Mouse (Mus musculus) adrenal gland, adult 2 months (tissue): Measurements from ENCODE around the gene Rpl13a. TPM values are rescaled to one million over a fixed set of nuclear protein-coding genes. Genes with fewer than 3 reads are reported as not detected.
A peak's percentile ranks its signal among the peaks of the same experiment; 100 is the strongest.
"Not testable (repeated sequence)": the region's sequence is repeated elsewhere in the genome, so short reads cannot be mapped to it uniquely, and the experiment has no call there.

Experiments used
- DNase-seq: peaks from one replicate; pipeline ENCODE4 v3.0.0; 2021
- polyA plus RNA-seq: library from polyadenylated mRNA; depleted of rRNA; stranded (reverse); fragments of >200 nt; gene quantifications from 2 replicates; pipeline ENCODE4 v1.2.3, GENCODE M21; 2012
- total RNA-seq, 2 experiments: library from RNA; stranded (reverse); gene quantifications; 2 replicates each; pipeline ENCODE4 v1.2.3; 2021

Gene Rpl13a
- total and polyA plus RNA-seq, 3 experiments, result 476 to 1,750 (median 1,285) TPM

DNA sequence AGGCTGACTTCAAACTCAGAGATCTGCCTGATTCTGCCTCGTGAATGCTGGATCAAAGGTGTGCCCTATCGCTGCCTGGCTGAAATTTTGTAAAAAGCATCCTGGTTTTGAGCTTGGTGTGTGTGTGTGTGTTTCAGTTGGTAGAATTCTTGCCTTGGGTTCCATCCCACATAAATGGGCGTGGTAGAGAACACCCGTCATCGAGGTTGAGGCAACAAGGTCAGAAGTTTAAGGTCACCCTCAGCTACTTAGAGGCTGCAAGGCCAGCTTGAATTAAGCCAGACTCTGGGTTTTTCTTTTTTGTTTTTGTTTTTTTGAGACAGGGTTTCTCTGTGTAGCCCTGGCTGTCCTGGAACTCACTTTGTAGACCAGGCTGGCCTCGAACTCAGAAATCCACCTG, 10.2 kb downstream of the Rpl13a start:
- DNase-seq, result peak; percentile 66

DNA sequence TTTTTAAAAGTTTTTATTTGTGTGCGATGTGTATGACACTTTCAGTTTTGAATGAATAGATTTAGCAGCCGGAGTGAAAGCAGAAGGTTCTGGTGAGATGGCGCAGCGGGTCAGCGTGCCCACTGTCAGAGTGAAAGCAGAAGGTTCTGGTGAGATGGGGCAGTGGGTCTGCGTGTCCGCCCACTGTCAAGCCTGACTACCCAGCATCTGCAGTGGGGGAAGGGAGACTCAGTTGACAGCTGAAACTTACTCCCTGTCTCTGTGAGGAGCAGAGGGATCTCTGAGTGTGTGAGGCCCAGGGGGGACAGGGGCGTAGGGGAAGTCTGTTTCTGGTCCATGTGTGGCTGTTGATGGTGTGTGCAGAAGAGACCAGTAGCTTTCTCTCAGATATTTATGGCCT, 11.0 kb downstream of the Rpl13a start:
- no peak for DNase-seq

DNA sequence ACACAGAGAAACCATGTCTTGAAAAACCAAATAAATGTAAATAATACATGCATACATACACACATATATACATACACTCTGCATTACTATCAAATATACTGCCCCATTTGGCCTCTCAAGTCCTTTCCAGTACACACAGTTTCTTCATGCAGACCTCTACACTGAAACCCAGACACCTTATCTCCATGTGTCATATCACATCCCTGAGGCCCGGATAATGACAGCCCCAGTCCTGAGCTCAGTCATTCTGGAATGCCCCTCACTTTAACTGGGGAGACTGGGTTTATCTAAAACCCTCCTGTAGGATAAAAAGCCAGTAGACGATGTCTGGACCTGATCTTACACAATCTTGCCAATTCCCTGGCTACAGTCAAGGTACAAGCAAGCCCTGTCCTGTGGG, 15.1 kb downstream of the Rpl13a start:
- no peak for DNase-seq

DNA sequence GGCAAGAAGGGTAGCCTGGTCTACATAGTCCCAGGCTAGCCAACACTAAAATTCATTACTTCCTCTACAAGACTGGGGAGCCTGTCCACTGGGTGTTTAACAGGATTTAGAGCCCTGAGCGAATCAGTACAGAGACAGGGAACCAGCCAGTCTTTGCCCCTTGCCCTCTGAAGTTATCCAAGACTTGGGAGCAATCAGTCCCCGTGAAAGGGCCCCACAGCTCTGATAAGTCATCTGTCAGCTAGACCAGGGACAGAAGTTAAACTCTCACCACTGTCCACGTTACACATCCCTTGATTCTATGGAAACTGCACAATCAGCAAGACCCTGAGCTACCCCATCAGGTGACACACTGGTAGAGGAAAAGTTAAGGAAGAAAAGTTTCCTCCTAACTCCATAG, 16.0 kb downstream of the Rpl13a start:
- DNase-seq, result no peak

DNA sequence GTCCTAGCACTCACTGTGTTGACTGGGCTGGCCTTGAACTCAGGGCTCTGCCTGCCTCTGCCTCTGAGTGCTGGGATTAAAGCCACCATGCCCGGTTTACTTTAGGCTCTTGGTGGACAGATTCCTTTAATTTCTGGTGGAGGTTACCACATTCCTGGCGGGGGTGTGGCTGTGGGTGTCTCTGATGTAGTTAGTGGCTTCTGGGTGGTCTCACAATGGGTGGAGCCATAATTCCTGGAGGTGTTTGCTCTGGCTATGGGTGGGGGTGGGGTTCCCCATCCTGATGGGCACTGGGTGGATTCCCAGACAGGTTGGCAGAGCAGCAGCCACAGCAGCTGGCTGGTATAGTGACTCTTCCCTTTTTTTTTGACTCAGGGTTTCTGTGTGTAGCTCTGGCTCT, 16.6 kb downstream of the Rpl13a start:
- no peak for DNase-seq

DNA sequence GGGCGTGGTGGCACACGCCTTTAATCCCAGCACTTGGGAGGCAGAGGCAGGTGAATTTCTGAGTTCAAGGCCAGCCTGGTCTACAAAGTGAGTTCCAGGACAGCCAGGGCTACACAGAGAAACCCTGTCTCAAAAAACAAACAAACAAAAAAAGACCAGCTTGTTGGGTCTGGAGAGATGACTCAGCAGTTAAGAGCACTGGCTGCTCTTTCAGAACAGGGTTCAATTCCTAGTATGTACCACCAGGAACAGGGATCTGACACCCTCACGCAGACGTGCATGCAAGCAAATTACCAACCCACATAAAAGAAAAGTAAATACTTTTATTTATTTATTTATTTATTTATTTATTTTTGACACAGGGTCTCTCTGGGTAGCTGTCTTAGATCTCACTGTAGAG, 18.5 kb downstream of the Rpl13a start:
- not testable (repeated sequence) for DNase-seq

DNA sequence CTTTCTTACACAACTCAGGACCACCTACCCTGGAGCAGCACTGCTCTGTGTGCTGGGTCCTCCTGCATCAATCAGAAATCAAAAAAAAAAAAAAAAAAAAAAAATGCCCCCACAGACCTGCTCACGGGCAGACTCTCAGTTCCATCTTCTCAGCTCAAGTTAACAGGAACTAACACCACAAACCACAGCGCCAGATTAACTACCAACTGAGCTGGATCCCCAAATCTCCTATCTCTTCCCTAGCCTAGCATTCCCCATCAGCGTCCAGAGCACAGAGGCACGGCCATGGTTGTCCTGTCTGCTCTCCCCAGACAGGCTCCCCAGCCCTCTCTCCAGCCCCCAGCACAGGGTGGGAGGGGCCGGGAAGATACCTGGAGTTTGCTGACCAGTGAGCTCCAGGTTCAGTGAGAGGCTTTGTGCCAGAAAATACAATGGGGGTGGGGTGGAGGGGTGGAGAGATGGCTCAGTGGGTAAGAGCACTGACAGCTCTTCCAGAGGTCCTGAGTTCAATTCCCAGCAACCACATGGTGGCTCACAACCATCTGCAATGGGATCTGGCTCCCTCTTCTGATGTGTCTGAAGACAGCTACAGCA, 21.4 kb downstream of the Rpl13a start:
- no peak for DNase-seq

DNA sequence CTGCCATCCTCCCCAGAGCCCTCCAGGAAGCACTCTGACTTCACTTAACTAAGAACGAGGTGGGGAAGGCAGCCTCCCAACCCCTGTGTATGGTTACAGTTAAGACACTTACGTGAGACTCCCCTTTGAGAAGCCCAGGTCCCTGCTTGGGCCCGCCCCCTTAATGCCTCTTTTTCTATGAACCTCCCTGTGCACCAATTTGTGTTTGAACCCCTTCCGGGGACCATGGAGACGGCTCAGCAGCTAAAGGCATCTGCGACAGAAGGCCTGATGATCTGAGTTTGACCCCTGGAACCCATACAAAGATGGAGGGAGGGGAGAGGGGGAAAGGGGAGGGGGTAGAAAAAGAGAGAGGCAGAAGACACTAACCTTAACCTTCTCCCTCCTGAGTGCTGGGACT, 22.1 kb downstream of the Rpl13a start:
- no peak for DNase-seq

DNA sequence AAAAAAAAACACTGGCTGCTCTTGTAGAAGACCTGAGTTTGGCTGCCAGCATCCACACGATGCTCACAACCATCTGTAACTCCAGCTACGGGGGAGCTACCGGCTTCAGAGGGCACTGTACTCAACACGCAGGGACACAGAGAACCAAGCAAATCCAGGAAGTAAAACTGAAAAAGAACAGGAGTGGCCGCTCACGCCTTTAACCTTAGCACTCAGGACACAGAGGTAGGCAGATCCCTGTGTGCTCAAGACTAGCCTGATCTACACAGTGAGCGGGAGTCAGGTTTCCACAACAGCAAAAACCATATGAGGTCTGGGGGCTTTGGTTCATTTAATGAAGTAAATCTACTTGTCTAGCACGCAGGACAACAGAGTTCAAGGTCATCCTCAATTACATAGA, 23.1 kb downstream of the Rpl13a start:
- DNase-seq, result no peak

DNA sequence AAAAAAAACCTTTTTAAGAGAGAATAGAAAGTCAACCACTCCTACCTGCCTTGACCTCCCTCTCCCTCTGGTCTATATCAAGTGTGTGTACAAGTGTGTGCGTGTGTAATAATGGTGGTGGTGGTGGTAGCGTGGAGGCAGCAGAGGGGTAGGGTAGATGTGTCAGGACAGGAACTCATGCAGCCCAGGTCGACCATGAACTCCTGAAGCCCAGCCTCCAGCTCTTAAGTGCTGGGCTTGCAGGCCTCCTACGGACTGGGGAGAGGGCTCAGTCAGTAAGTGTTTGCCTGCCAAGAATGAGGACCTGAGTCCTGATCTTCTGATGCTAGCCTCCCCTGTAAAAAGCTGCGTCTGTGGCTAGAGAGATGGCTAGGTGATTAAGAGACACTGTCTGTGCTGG, 23.6 kb downstream of the Rpl13a start:
- no peak for DNase-seq

DNA sequence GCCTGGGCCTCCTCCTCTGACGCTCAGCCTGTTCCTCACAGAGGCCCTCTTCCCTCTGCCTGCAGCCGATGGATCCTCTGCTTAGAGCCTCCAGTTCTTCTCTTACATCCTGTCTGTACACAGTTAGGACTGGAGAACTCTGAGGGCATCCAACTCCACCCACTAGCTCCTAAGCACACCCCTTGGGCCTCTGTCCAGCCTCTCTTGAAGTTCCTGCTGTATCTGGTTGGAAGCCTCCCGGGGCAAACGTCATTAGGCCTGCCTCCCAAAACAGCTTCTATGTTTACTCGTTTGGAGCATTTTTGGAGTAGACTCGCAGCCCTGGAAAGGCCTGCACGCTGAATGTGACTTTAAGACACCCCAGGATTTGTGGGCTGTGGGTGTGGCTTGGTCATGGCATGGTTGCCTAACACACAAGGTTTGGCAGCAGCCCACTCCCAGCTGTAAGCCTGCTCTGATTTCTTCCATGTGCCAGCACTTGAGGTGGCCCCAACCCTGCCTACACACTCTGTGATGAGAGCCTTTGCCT, 24.8 kb downstream of the Rpl13a start, which contains the start of gene Fcgrt:
TSS of gene Fcgrt (minus strand) at position 200 of the 529 bp plus-strand sequence.
- DNase-seq, result peak; percentile 95

DNA sequence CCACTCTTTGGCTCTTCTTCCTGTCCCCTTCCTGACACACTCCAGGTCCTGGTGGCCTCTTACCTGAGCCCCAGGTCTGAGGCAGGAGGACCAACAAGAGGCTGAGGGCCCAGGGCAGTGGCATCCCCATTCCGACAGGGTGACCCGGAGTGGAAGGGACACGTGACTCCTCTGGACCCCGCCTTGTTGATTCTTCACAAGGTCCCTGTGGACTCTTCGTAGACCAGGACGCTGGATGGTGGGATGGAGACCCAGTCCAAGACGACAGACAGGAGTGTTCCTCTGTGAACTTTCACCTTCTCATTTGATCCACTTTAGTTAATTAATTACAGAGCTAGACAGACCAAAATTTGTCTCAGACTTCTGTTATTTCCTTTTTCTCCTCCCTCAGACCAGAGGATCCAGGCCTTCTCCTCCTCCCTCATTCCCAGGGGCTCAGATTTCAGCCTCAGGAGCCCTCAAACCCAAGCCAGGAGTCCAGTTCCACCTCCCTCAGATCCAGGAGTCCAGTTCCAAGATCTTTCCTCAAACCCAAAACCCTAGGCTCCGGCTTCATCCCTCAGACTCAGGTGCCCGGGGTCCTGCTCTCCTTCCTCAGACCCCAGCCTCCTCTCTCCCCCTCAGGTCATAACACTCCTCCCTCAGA, 25.5 kb downstream of the Rpl13a start:
- peak; percentile 44 for DNase-seq

DNA sequence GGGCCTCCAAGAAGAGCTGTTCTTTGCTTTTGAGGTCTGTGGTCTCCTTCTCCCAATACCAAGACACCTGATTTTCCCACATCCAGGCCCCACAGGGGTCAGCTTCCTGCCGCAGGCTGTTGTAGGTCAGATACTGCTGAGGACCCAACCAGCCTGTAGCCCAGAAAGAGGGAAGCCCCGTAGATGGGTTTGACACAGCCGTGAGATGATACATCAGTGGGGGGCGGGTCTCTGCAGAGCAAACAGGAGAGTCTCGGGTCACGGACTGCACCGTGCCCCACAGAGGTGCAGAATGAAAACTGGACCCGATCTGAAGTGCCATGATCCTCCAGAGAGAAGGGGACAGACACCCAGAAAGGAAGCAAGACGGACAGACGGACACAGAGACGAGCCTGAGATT, 26.1 kb downstream of the Rpl13a start:
- DNase-seq, result no peak

DNA sequence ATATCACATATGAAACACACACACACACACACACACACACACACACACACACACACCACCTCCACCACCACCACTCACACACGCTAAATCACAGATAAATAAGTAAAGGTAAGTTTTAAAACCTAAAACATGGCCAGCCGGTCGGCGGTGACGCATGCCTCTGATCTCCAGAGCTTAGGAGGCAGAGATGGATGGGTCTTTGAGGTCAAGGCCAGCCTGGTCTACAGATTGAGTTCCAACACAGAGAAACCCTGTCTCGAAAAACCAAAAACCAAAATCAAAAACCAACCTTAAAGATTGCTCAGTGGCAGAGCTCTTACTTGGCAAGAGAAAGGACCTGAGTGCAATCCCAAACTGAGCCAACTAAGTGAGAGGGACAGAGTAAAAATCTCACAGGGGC, 28.5 kb downstream of the Rpl13a start:
- peak; percentile 72 for DNase-seq

DNA sequence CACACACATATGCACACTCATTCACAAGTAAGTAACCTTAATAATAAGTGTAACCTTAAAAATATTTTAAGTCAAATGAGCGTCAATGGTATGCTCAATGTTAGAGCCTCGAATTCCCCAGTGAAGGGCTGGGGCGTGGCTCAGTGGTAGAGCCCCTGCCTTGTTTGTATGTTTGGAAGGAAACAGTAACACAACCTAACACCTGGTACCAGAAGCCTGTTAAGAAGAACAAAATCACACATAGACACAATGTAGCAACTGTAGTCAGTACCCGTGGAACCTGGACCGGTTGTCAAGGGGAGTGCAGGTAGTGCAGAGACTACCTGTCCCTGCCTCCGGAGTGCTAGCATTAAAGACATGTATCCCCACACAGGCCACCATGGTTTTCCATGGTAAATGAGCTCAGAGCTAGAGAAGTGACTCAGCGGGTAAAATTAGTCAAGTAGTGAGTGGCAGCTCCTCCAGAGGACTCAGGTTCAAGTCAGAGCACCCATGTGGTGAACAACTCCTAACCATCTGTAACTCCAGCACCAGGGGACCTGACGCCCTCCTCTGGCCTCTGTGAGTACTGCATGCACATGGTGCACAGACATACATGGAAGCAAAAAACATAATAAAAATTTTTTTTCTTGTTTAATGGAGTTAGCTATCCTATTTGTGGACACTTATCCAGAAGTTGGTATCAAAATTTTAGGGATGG, 29.9 kb downstream of the Rpl13a start:
- no peak for DNase-seq

DNA sequence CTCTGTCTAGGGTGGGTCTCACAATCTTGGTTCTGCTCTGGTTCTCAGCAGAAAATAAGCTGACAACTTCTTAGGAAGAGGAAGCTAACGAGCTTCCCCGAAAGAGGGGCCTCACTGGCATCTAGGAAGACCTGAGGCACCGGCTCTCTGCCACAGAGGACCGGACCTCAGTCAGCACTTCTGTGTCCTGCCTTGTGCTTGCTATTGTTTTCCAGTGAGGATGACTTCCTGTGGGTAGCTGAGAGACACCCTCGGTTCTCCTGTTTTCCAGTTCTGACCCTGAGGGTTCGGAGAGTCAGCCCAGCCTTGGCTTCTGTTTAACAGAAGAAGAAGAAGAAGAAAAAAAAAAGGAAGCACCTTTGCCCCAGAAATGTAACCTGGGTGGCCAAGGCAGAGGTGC, 31.1 kb downstream of the Rpl13a start:
- no peak for DNase-seq

DNA sequence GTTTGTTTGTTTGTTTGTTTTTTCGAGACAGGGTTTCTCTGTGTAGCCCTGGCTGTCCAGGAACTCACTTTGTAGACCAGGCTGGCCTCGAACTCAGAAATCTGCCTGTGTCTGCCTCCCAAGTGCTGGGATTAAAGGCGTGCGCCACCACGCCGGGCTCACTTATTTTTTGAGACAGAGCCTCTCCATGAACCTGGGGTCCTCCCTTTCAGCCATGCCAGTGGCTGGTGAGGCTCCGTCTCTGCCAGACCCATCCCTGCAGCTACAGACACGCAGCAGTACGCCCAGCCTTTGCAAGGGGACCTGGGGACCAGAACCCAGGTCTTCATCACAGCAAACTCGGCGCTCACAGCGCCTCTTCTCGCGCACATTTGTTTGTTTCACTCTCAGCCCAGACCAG, 32.6 kb downstream of the Rpl13a start:
- not testable (repeated sequence) for DNase-seq

DNA sequence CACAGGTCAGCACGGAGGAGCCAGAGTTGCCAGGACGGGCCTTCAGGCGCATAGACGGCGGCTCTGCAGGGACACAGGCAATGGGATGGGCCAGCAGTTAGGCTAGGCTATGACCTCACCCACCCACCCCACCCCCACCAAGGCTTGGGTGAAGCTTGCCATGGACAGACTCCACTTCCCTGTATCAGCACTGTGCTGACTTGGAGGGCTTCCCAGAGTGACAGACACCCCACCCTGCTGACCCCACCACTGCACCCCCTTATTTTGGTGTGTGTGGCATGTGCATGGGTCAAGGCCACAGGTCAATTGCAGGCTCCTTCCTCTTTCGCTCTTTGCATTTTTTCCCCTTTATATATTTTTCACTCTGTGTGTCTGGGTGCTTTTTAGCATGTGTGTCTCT, 33.2 kb downstream of the Rpl13a start:
- no peak for DNase-seq

DNA sequence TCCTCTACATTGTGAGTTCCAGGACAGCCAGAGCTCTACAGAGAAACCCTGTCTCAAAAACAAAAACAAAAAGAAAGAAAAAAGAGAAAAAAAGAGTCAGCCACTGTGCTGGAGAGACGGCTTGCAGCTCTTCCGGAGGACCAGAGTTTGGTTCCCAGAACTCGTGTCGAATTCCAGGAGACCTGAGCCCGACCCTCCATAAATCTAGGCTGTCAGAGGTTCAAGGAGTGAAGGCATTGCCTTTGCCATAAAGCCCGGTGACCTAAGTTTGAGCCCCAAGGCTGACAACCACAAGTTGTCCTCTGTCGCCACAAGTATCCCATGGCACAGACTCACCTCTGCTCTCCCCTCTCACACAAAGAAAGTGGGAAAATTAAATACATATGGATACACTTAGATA, 34.4 kb downstream of the Rpl13a start:
- no peak for DNase-seq

DNA sequence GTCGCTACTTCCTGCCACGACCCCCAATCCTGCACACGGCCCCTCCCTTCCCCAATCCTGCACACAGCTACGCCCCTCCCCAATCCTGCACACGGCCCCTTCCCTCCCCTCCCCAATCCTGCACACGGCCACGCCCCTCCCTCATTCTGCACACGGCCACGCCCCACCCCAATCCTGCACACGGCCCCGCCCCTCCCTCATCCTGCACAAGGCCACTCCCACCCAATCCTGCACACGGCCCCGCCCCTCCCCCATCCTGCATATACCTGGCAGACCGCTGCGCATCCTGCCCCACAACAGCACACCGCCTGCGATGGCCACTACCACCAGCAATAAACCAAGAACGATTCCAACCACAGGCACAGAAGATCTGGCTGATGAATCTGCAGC, 35.0 kb downstream of the Rpl13a start:
- no peak for DNase-seq

DNA sequence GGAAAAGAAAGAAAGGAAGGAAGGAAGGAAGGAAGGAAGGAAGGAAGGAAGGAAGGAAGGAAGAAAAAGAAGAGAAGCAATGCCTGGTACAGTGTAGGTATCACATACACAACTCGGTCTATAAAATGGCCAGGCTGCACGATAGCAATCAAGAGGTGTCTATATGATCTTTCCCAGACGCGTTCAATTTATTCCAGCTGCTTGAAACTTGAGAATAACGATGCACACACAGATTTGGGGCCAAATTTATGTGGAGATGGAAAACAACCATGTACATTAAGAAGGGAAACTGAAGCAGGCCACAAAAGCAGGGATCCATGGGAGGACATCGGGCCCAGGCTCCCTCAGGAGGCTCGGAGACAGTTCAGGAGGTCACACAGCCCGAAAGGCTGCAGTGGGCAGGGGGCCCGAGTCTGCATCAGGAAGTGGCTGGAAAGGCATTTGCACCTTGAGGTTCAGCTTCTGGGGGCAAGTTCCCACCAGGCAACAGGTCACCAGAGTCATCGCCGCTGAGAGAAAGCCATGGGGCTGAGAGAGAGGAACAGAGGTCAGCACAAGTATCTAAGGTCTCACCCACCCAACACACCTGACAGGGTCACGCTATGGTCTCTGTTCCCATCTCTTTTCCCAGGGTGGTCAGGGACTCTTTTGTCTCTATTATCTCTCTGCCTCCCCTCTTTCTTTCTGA, 35.6 kb downstream of the Rpl13a start:
- no peak for DNase-seq

DNA sequence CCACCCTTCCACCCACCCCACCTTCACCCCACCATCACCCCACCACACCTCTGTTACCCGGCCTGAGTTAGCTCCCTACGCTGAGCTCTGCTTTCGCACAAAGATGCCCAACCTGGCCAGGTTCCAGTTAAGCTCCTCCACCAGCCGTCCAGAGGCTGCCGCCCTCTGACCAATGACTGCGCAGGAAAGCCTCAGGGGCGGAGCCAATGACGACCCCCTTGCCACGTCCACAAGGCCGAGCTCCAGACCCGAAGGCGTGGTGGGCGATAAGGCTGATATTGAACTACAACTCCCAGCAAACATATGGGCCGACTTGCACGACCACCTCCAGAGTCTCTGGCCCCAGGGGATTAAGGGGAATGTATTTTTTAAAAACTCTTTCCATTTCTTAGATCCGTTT, 36.5 kb downstream of the Rpl13a start, which contains the start of gene Rcn3:
TSS of gene Rcn3 (minus strand) at position 174 of the 400 bp plus-strand sequence.
- DNase-seq, result peak; percentile 80
